Mouse (Mus musculus) embryonic facial prominence, embryonic 14.5 days (tissue): ENCODE measurements at regions not wholly inside any gene's neighbourhood (a gene's known extent, or its start where the extent isn't known, plus 50 kb on each side); places are given as distances from the start of the nearest gene placed in this dataset.

Experiments
- ATAC-seq: fragments of 200-750 bp; cut with Nextera tagmentation; 2 replicates; pipeline ENCODE4 v1.8.0; 2017; ENCODE audit warnings: low read depth, moderate number of reproducible peaks, moderate TSS enrichment
- DNase-seq: peaks from one replicate; pipeline ENCODE4 v3.0.0-alpha.2; 2015; ENCODE audit warnings: low spot score
- H3K27ac ChIP-seq: fragments of 300-500 bp; sonication (generic); replicated peaks from 2 replicates; pipeline ENCODE4 v1.5.1; 2014; ENCODE audit warnings: low read depth, mild to moderate bottlenecking, low read length, moderate library complexity
- H3K27me3 ChIP-seq: fragments of 300-500 bp; sonication (generic); replicated peaks from 2 replicates; pipeline ENCODE4 v1.6.1; 2014; ENCODE audit warnings: low read length; ENCODE audit not compliant: control insufficient read depth, insufficient read depth
- H3K36me3 ChIP-seq: fragments of 300-500 bp; sonication (generic); 2 replicates; pipeline ENCODE4 v1.6.1; 2014; ENCODE audit warnings: low read length, mixed read lengths; ENCODE audit not compliant: control insufficient read depth, insufficient read depth
- H3K4me1 ChIP-seq: fragments of 300-500 bp; sonication (generic); 2 replicates; pipeline ENCODE4 v1.6.1; 2014; ENCODE audit warnings: antibody characterized with exemption, low read length; ENCODE audit not compliant: control insufficient read depth, insufficient read depth
- H3K4me2 ChIP-seq: fragments of 300-500 bp; sonication (generic); 2 replicates; pipeline ENCODE4 v1.6.1; 2014; ENCODE audit warnings: low read depth, mild to moderate bottlenecking, low read length, moderate library complexity, mixed read lengths
- H3K4me3 ChIP-seq: fragments of 300-500 bp; sonication (generic); 2 replicates; pipeline ENCODE4 v1.5.1; 2014; ENCODE audit warnings: low read depth, mild to moderate bottlenecking, low read length
- H3K9ac ChIP-seq: fragments of 300-500 bp; sonication (generic); 2 replicates; pipeline ENCODE4 v1.6.1; 2014; ENCODE audit warnings: low read depth, mild to moderate bottlenecking, low read length, moderate library complexity, mixed read lengths
- H3K9me3 ChIP-seq: fragments of 300-500 bp; sonication (generic); 2 replicates; pipeline ENCODE4 v1.6.1; 2016; ENCODE audit warnings: low read length; ENCODE audit not compliant: control insufficient read depth
- WGBS: fragments of 180-500 bp; shearing (Covaris S2); extraction: QIAGEN DNeasy Blood & Tissue Kit; methylation state at CpG from one replicate; pipeline ENCODE4 v1.1.7; 2014; 5-methylcytosine and 5-hydroxymethylcytosine counted together

DNA sequence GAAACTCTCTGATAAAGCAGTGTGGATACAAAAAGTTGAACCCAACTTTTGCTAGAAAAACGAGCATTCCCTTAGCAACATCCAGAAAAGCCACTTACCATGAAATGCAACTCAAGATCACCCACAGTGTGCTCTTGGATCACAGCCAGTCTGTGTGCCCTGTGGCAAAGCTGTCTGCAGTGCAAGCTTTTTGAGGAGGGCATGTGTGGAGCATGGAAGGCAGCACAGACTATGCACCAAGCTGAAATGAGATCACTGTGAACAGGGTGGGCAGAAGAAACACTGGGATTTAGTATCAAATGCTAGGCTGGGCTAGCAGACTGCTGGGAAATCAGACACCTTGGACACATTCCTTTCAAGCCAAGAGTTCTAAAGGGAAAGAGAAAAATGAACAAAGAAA, 162.4 kb downstream of the Sim1 start:
- Histone ChIP-seq H3K9ac (no peak overlapping the region), H3K27me3 (no peaks in the 10 kb centered on the region), H3K4me3 (no peak overlapping the region), H3K36me3 (no peaks in the 10 kb centered on the region), H3K4me2 (no peak overlapping the region), H3K9me3 (no peaks in the 10 kb centered on the region), H3K27ac (no peak overlapping the region), H3K4me1 (0 out of 2 replicates have a peak, but pooled peaks cover 4% of the 10 kb centered on the region)
- ATAC-seq (peak; percentile 95), DNase-seq (peak; percentile 72)
- WGBS: 30% methylated on average over 1 of the region's 1 CpGs

GRCm38 (mm10) chr10:51058333-51058732, 163.8 kb downstream of the Sim1 start:
- H3K27ac ChIP-seq: no peak overlapping the region
- H3K4me3 ChIP-seq: no peak overlapping the region
- no peak overlapping the region for H3K9ac ChIP-seq
- no peak for DNase-seq
- H3K27me3 ChIP-seq: no peaks in the 10 kb centered on the region
- H3K4me1 ChIP-seq: 0 out of 2 replicates have a peak, but pooled peaks cover 4% of the 10 kb centered on the region
- H3K4me2 ChIP-seq: no peak overlapping the region
- no peaks in the 10 kb centered on the region for H3K36me3 ChIP-seq
- WGBS: 83% methylated on average over 5 of the region's 5 CpGs
- no peak for ATAC-seq
- H3K9me3 ChIP-seq: no peaks in the 10 kb centered on the region

DNA sequence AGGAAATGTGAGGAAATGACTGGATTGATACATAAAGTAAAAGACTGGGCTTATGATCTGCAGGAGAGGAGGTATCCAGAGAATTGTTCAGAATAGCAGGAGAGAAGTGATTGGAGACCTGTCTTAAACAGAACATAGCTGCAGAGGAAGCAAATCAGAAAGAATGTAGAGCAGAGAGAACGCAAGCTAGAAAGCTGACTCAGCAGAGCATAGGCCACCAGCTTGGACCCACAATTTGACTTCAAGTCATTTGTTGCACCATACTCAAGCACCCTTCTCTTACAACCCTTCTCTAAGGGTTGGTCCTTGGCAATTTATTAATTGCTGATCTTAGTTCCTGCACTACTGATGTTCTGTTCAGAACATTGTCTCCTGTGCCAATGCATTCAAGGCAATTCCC, 207.0 kb downstream of the Sim1 start:
- WGBS: 100% methylated on average over 1 of the region's 1 CpGs
- no peak overlapping the region for H3K4me2 ChIP-seq
- no peaks in the 10 kb centered on the region for H3K9me3 ChIP-seq
- H3K27me3 ChIP-seq: no peaks in the 10 kb centered on the region
- no peak overlapping the region for H3K9ac ChIP-seq
- no peak overlapping the region for H3K4me3 ChIP-seq
- H3K36me3 ChIP-seq: no peaks in the 10 kb centered on the region
- no peak overlapping the region for H3K27ac ChIP-seq
- no peak for DNase-seq
- no peak for ATAC-seq
- no peaks in the 10 kb centered on the region for H3K4me1 ChIP-seq

- Histone ChIP-seq H3K27ac (no peak overlapping the region), H3K36me3 (no peaks in the 10 kb centered on the region), H3K4me3 (no peak overlapping the region), H3K4me2 (no peak overlapping the region), H3K9ac (no peak overlapping the region), H3K27me3 (no peaks in the 10 kb centered on the region), H3K9me3 (no peaks in the 10 kb centered on the region), H3K4me1 (0 out of 2 replicates have a peak, but pooled peaks cover 7% of the 10 kb centered on the region)
- ATAC-seq (no peak), DNase-seq (no peak)
Measured at GRCm38 (mm10) chr10:51151833-51152232, 257.3 kb downstream of the Sim1 start.

DNA sequence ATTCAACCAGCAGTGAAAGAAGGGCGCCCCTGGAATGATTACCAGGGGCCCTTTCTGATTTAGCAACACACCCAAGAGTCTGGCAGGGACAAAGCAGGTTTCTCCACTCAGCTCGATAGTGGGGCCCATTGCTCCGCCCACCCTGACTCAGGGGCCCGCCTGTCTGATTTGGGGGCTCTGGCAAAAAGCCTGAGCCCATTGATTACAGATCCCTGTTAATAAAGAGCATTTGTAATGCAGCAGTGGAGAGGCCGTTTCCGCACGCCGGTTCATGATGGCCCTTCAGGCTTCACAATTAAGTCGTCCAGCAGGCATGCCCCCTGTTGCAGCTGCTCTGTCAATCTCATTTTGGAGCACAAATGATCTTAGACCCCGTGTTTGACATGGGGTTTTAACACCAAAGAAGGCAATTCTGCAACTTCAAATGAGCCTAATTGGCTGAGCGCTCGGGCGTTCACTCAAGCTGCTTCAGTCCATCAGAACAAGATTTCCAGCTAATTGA, 259.0 kb downstream of the Sim1 start:
- H3K27ac ChIP-seq: no peak overlapping the region
- peak overlapping the region; percentile 19 for H3K4me3 ChIP-seq
- whole genome bisulfite sequencing: 11% methylated on average over 13 of the region's 13 CpGs
- H3K9me3 ChIP-seq: no peaks in the 10 kb centered on the region
- 0 out of 2 replicates have a peak, but pooled peaks cover 7% of the 10 kb centered on the region for H3K4me1 ChIP-seq
- DNase-seq (peak; percentile 76), ATAC-seq (peak; percentile 70)
- no peaks in the 10 kb centered on the region for H3K36me3 ChIP-seq
- H3K27me3 ChIP-seq: no peaks in the 10 kb centered on the region
- H3K4me2 ChIP-seq: peak overlapping the region; percentile 49
- no peak overlapping the region for H3K9ac ChIP-seq

GRCm38 (mm10) chr10:51154016-51154415, 259.5 kb downstream of the Sim1 start:
- no peaks in the 10 kb centered on the region for H3K36me3 ChIP-seq
- no peaks in the 10 kb centered on the region for H3K27me3 ChIP-seq
- H3K9ac ChIP-seq: no peak overlapping the region
- DNase-seq (peak; percentile 22), ATAC-seq (no peak)
- H3K4me3 ChIP-seq: no peak overlapping the region
- no peak overlapping the region for H3K27ac ChIP-seq
- no peaks in the 10 kb centered on the region for H3K9me3 ChIP-seq
- H3K4me1 ChIP-seq: 0 out of 2 replicates have a peak, but pooled peaks cover 7% of the 10 kb centered on the region
- H3K4me2 ChIP-seq: peak overlapping the region; percentile 49; the same call in 1 of the 2 replicates
- 25% methylated on average over 2 of the region's 2 CpGs for WGBS

- no peak overlapping the region for H3K4me3 ChIP-seq
- H3K4me2 ChIP-seq: no peak overlapping the region
- no peaks in the 10 kb centered on the region for H3K9me3 ChIP-seq
- H3K27me3 ChIP-seq: no peaks in the 10 kb centered on the region
- no peak overlapping the region for H3K27ac ChIP-seq
- 0 out of 2 replicates have a peak, but pooled peaks cover 7% of the 10 kb centered on the region for H3K4me1 ChIP-seq
- no peak for ATAC-seq
- WGBS: 71% methylated on average over 2 of the region's 2 CpGs
- no peaks in the 10 kb centered on the region for H3K36me3 ChIP-seq
- peak; percentile 12 for DNase-seq
- no peak overlapping the region for H3K9ac ChIP-seq
Measured at GRCm38 (mm10) chr10:51154743-51155142, 260.2 kb downstream of the Sim1 start.

DNA sequence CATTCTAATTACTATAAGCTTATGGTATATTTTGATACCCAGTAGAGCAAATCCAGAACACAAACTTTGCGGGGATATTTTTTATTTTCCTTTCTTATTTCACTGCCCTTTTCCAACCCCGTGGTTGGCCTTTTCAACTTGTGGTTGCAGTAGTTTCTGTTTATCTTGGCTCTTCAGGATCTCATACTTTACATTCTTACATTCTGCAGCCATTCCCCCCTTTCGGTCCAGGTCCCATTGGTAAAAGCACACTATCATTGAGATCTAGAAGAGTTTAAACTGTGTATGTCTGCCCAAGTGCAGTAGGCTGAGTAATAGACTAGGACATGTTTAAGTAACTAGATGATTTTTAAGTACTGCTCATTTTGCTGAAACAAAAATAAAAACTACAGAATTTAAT, 279.1 kb downstream of the Sim1 start:
- DNase-seq: peak; percentile 35
- Histone ChIP-seq H3K27me3 (no peaks in the 10 kb centered on the region), H3K9ac (no peak overlapping the region), H3K27ac (no peak overlapping the region), H3K4me2 (no peak overlapping the region), H3K4me3 (no peak overlapping the region), H3K9me3 (no peaks in the 10 kb centered on the region), H3K4me1 (no peaks in the 10 kb centered on the region), H3K36me3 (no peaks in the 10 kb centered on the region)
- 60% methylated on average over 3 of the region's 3 CpGs for WGBS
- ATAC-seq: no peak

- no peak overlapping the region for H3K4me2 ChIP-seq
- DNase-seq (peak; percentile 84), ATAC-seq (0 out of 2 replicates have a peak, but pooled peaks have one; percentile 18)
- 69% methylated on average over 3 of the region's 3 CpGs for WGBS
- H3K27ac ChIP-seq: no peak overlapping the region
- H3K4me1 ChIP-seq: no peaks in the 10 kb centered on the region
- H3K9ac ChIP-seq: no peak overlapping the region
- H3K36me3 ChIP-seq: no peaks in the 10 kb centered on the region
- H3K27me3 ChIP-seq: no peaks in the 10 kb centered on the region
- no peak overlapping the region for H3K4me3 ChIP-seq
- H3K9me3 ChIP-seq: no peaks in the 10 kb centered on the region
Measured at GRCm38 (mm10) chr10:51175993-51176577, 281.5 kb downstream of the Sim1 start.
